Mouse (Mus musculus) left cerebral cortex, adult 11 months (tissue): ENCODE results near the gene Olfr1381.
A peak's percentile ranks its signal among the peaks of the same experiment; 100 is the strongest.
"Not testable (repeated sequence)": the region's sequence is repeated elsewhere in the genome, so short reads cannot be mapped to it uniquely, and the experiment has no call there.

Experiments
- DNase-seq: peaks from one replicate; pipeline ENCODE4 v3.0.0; 2022; ENCODE audit warnings: low spot score

Olfr1381 gene

DNA sequence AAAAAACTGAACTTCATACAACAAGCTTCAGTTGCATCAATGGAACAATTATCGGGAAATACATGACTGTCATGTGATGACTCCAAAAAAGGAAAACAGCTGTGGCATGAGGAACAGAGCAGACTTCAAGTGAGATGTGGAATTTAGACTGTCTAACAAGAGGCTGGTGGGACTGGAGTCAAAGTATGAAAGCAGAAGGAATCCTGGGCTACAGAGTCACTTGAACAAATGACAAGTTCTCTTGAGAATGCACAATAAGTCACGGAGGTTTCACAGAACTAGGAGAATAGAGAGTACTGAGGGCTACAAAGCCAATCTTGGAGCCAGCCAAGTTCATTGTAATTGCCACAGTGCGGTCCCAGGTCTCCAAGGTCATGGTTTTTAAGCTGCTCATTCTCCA is at the start of gene Olfr1381:
Gene Olfr1381, plus strand, starts transcription at position 301 of the 400 bp plus-strand sequence.
- DNase-seq: not testable (repeated sequence)

DNA sequence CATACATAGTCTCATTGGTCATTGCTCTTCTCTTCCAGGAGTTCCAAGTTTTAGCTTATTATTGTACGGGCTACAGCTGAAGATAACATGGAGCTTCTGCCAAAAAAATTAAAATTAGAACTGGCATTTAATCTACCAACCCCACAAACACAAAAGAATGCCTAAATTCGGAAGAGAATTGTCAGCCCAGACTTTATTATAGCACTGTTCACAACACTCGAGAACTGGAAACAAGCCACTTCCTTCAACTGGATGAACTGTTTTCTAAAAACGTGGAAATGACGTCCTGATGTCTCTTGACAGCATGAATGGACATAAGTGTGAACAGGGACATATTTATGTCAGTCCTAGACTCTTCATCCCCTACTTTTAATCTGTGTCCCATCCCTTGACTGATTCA is 25.2 kb upstream of the Olfr1381 start:
- no peak for DNase-seq

DNA sequence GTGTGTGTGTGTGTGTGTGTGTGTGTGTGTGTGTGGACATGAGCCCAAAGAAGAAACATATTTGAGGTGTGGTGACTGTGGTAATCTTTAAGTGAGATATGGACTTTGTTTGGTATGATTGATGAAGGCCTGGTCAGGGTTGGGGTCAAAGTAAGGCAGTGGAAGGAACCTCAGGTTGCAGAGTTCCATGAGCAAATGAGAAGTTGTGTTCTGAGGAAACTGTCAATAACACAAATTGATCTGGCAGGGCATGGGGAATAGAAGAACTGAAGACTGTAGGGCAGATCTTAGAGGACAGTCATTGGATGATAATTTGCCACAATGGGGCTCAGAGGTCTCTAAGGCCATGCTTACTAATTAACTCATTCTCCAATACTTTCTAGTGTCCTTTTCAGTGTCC is 23.9 kb upstream of the Olfr1381 start, which contains the start of gene Olfr1383:
Gene Olfr1383, plus strand, starts transcription at position 301 of the 400 bp plus-strand sequence.
- no peak for DNase-seq

DNA sequence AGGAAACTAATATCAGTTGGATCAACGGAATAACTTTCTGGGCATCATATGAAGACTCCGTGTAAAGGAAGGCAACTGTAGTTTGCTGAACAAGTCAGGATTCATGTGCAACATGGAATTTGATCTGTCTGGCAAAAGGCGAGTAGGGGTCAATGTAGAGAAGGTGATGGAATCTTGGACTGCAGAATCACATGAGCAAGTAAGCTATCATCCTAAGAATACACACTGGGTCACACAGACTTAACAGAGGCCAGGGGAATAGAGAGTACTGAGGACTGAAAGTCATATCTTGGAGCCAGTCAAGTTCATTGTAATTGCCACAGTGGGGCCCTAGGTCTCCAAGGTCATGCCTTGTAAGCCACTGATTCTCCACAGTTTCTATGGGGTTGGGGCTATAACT is 15.3 kb upstream of the Olfr1381 start, which contains the start of gene Olfr1382:
Gene Olfr1382, plus strand, starts transcription at position 301 of the 400 bp plus-strand sequence.
- DNase-seq: no peak

DNA sequence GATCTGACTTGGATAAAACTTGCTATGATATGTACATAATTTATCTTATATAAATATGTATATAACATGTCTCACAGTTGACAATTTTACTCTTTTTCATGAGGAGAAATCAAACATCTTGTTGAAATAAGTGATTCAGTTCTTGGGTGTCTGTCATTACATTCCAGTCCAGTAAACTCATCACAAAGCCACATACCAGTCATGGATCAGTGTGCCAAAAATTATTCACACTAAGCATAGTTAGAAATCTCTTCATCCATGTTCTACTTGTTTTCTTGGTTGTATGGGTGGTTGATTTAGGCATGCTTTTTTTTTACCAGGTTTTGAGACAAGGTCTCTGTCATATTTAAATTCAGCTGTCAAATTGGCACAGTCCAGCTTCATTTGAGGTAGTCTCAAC is 10.5 kb upstream of the Olfr1381 start:
- no peak for DNase-seq

DNA sequence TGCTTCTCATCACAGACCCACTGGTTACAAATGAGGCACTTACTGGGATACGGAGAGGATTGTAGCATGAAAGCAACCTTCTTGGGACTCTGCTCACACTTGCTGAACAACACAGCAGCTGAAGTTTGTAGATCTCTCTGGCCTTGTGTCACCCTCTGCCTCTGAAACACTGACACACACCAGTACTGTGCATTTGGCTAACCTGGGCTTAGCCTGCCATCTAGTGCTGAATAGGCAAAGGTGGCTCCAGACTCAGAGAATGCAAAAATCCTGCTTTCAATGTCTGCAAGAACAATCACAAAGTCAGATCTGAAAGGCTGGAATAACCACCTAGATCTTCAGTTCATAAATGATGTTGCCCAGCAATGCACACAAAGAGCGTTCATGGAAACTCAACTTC is 6.6 kb upstream of the Olfr1381 start:
- peak; percentile 28 for DNase-seq

DNA sequence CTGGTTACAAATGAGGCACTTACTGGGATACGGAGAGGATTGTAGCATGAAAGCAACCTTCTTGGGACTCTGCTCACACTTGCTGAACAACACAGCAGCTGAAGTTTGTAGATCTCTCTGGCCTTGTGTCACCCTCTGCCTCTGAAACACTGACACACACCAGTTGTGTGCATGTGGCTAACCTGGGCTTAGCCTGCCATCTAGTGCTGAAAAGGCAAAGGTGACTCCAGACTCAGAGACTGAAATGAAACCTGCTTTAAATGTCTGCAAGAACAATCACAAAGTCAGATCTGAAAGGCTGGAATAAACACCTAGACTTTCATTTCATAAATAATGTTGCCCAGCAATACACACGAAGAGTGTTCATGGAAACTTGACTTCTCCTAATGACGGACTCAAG is 10.8 kb downstream of the Olfr1381 start:
- DNase-seq: not testable (repeated sequence)

DNA sequence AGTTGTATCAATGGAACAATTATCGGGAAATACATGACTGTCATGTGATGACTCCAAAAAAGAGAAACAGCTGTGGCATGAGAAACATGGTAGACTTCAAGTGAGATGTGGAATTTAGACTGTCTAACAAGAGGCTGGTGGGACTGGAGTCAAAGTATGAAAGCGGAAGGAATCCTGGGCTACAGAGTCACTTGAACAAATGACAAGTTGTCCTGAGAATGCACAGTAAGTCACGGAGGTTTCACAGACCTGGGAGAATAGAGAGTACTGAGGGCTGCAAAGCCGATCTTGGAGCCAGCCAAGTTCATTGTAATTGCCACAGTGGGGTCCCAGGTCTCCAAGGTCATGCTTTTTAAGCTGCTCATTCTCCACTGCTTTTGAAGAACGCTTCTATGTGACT is 13.3 kb downstream of the Olfr1381 start, which contains the start of gene Olfr1380:
Gene Olfr1380, plus strand, starts transcription at position 301 of the 400 bp plus-strand sequence.
- DNase-seq: not testable (repeated sequence)

DNA sequence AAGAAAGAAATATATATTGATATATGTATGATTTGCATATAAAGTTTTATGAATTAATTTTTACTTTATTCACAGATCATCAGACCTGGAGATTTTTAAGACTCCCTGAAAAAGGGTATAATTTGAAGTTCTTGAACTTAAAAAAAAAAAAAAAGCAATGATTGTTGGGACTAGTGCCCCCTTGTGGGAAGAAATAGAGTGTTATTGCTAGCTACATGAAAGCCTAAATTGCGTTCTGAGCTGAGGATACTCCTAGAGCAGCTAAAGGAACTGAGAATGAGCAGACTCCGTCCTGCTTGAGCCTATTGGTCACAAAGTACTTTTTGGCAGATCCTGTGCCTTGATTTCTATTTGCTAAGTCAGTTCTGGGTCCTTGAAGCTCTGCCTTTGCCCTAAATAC is 31.8 kb downstream of the Olfr1381 start:
- not testable (repeated sequence) for DNase-seq

DNA sequence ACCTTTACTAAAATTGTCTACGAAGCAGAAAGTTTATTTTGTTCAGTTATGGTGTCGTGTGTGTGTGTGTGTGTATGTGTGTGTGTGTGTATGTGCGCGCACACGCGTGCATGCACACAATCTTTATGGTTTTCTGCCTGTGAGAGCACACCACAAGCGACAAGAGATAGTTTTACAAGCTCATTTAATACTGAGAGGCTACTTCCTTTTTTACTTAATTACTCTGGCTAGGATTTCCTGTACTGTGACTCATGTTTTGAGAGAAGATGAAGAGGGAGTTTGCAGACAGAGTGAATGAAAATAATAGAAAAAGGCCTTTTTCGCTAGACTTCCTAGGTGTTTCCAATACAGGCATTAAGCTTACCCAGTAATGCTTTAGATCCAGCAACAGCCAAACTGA is 37.2 kb downstream of the Olfr1381 start:
- not testable (repeated sequence) for DNase-seq

DNA sequence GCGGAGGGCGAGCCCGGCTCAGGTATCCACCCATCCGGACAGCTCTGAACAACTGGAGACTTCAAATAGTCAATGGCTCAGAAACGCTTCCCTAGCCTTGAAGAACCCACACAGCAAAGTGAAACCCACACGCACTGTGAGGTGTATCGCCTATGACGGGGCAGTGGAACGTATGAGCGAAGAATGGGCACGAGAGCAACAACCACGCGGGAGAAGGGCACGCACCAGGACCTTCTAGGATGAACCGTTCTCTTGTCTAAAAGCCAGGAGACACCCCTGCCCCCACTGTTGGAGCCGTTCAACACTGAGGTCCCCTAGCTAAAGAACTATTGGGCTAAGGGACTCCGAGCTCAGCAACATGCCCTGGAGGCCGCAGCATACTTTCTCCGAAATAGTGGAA is 47.0 kb downstream of the Olfr1381 start:
- no peak for DNase-seq

DNA sequence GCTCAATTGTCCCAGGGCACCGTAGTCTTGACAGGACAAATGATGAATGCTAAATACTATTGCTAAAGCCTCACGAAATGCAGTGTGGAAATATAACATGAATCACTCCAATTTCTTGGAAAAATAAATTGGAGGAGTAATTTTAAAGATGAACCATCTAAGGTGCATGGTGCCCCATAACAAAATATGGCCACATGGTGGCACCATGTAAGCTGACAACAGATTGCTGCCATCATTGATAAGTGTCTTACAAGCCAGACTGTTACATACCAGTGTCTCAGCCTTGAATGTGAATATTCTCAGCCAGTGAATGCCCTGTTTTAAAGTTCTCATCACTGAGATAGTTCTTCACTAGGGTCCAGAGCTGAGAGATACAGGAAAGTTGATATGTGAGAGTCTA is 53.9 kb downstream of the Olfr1381 start:
- DNase-seq: not testable (repeated sequence)
